Mouse (Mus musculus) hindbrain, embryonic 11.5 days (tissue): ENCODE measurements around the gene Mrpl45. TPM values are rescaled to one million over a fixed set of nuclear protein-coding genes. Genes with fewer than 3 reads are reported as not detected.

Experiments used
- ATAC-seq: fragments of 200-750 bp; cut with Nextera tagmentation; 2 replicates; pipeline ENCODE4 v1.8.0; 2017; ENCODE audit warnings: mild to moderate bottlenecking, moderate TSS enrichment, moderate library complexity; ENCODE audit not compliant: low FRiP score
- DNase-seq: peaks from one replicate; pipeline ENCODE4 v3.0.0-alpha.2; 2015; ENCODE audit warnings: low spot score
- H3K27ac ChIP-seq: fragments of 300-500 bp; sonication (generic); 2 replicates; pipeline ENCODE4 v1.5.1; 2014; ENCODE audit warnings: mild to moderate bottlenecking, low read depth, low read length
- H3K27me3 ChIP-seq: fragments of 300-500 bp; sonication (generic); 2 replicates; pipeline ENCODE4 v1.6.1; 2014; ENCODE audit warnings: mild to moderate bottlenecking, low read length, moderate library complexity, mixed read lengths; ENCODE audit not compliant: control insufficient read depth, insufficient read depth
- H3K36me3 ChIP-seq: fragments of 300-500 bp; sonication (generic); 2 replicates; pipeline ENCODE4 v1.6.1; 2014; ENCODE audit warnings: mild to moderate bottlenecking, low read length, moderate library complexity, mixed read lengths; ENCODE audit not compliant: control insufficient read depth, insufficient read depth
- H3K4me1 ChIP-seq: fragments of 300-500 bp; sonication (generic); replicated peaks from 2 replicates; pipeline ENCODE4 v1.6.1; 2014; ENCODE audit warnings: low read length, mixed read lengths; ENCODE audit not compliant: control insufficient read depth, insufficient read depth
- H3K4me2 ChIP-seq: fragments of 300-500 bp; sonication (generic); replicated peaks from 2 replicates; pipeline ENCODE4 v1.6.1; 2014; ENCODE audit warnings: mild to moderate bottlenecking, low read depth, low read length
- H3K4me3 ChIP-seq: fragments of 300-500 bp; sonication (generic); 2 replicates; pipeline ENCODE4 v1.5.1; 2014; ENCODE audit warnings: low read depth, low read length
- H3K9ac ChIP-seq: fragments of 300-500 bp; sonication (generic); 2 replicates; pipeline ENCODE4 v1.6.1; 2014; ENCODE audit warnings: low read depth, low read length
- H3K9me3 ChIP-seq: fragments of 300-500 bp; sonication (generic); 2 replicates; pipeline ENCODE4 v1.6.1; 2016; ENCODE audit warnings: low read length; ENCODE audit not compliant: control insufficient read depth
- WGBS: fragments of 180-500 bp; shearing (Covaris S2); extraction: QIAGEN DNeasy Blood & Tissue Kit; methylation state at CpG from one replicate; pipeline ENCODE4 v1.1.7; 2014; 5-methylcytosine and 5-hydroxymethylcytosine counted together
- polyA plus RNA-seq: library from polyadenylated mRNA; unstranded; fragments of >200 nt; fragmentation: Nextera tagmentation; extraction: Ambion mirVana; gene quantifications from 2 replicates; pipeline ENCODE4 v1.2.1, GENCODE M21; 2014

The Mrpl45 gene
- polyA plus RNA-seq, 1 experiment from 2014 or later = 51.4 TPM

DNA sequence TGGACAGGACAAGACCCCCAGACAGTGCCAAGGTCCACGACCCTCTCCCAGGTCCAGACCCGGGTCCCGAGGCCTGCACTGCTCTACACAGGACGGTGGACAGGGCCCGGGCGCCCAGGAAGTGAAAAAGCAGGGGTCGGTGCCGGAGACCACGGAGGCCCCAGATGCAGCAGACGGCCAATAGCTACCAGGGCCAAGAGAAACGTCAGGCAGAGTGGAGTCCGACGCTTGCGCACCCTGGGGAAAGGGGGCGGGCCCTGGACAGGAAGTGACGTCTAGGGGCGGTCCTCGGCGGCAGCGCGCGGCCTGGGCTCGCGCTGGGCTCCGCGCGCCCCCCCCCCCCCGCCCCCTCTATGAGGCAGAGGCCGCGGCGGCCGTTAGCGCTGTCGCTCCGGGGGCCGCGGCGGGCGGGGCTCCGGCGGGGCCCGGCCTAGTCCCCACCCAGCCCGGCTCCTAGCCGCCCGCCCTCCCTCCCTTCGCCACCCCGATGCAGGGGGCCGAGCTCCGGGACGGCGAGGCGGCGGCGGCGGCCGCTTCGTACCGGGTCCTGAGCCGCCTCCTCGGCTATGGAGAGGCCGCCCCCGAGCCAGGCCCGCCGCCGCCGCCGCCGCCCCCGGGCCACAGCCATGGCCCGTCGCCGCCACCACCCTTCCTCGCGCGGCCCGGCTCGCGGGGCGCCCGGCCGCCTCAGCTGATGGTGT is 46.6 kb downstream of the Mrpl45 start, which contains the start of gene Socs7:
Socs7 (plus strand) TSS at position 604 of the 701 bp plus-strand sequence.
- Histone ChIP-seq H3K4me2 (peak within 1 kb of the TSS; percentile 90), H3K4me1 (peaks cover 10% of the 10 kb centered on the region; the same call in 1 of the 2 replicates), H3K9ac (peak within 1 kb of the TSS; percentile 96), H3K27ac (peak within 1 kb of the TSS; percentile 81), H3K4me3 (peak within 1 kb of the TSS; percentile 98), H3K27me3 (no peaks in the 10 kb centered on the region), H3K36me3 (no peaks in the 10 kb centered on the region), H3K9me3 (no peaks in the 10 kb centered on the region)
- under 1% methylated on average over 24 of the region's 81 CpGs for WGBS
- ATAC-seq (peak; percentile 96), DNase-seq (peak; percentile 94)

DNA sequence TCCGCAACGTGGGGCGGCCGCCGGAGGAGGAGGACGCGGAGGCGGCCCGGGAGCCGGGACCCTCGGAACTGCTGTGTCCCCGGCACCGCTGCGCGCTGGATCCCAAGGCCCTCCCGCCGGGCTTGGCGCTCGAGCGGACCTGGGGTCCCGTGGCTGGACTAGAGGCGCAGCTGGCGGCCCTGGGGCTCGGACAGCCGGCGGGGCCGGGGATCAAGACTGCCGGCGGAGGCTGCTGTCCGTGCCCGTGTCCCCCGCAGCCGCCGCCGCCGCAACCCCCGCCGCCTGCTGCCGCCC is 47.1 kb downstream of the Mrpl45 start:
- H3K4me3 ChIP-seq = peak overlapping the region; percentile 98
- DNase-seq (no peak), ATAC-seq (peak; percentile 60; the same call in 1 of the 2 replicates)
- peaks cover 10% of the 10 kb centered on the region; the same call in 1 of the 2 replicates for H3K4me1 ChIP-seq
- peak overlapping the region; percentile 96 for H3K9ac ChIP-seq
- H3K9me3 ChIP-seq = no peaks in the 10 kb centered on the region
- H3K27me3 ChIP-seq = no peaks in the 10 kb centered on the region
- H3K27ac ChIP-seq = peak overlapping the region; percentile 81
- under 1% methylated on average over 23 of the region's 39 CpGs for WGBS
- H3K4me2 ChIP-seq = peak overlapping the region; percentile 90
- H3K36me3 ChIP-seq = no peaks in the 10 kb centered on the region

GRCm38 (mm10) chr11:97362943-97363643 is 47.6 kb downstream of the Mrpl45 start:
- no peaks in the 10 kb centered on the region for H3K36me3 ChIP-seq
- H3K4me1 ChIP-seq = peaks cover 10% of the 10 kb centered on the region; the same call in 1 of the 2 replicates
- no peaks in the 10 kb centered on the region for H3K27me3 ChIP-seq
- peak overlapping the region; percentile 98 for H3K4me3 ChIP-seq
- H3K27ac ChIP-seq = peak overlapping the region; percentile 81
- WGBS = 0% methylated on average over 46 of the region's 49 CpGs
- no peaks in the 10 kb centered on the region for H3K9me3 ChIP-seq
- ATAC-seq (no peak), DNase-seq (peak; percentile 65)
- H3K9ac ChIP-seq = peak overlapping the region; percentile 96
- peak overlapping the region; percentile 90 for H3K4me2 ChIP-seq

GRCm38 (mm10) chr11:97363644-97363995 is 48.1 kb downstream of the Mrpl45 start:
- peak overlapping the region; percentile 98 for H3K4me3 ChIP-seq
- peaks cover 10% of the 10 kb centered on the region; the same call in 1 of the 2 replicates for H3K4me1 ChIP-seq
- WGBS = under 1% methylated on average over 7 of the region's 7 CpGs
- DNase-seq (peak; percentile 33), ATAC-seq (no peak)
- H3K9me3 ChIP-seq = no peaks in the 10 kb centered on the region
- no peaks in the 10 kb centered on the region for H3K36me3 ChIP-seq
- peak overlapping the region; percentile 96 for H3K9ac ChIP-seq
- H3K27ac ChIP-seq = no peak overlapping the region
- H3K4me2 ChIP-seq = peak overlapping the region; percentile 90
- no peaks in the 10 kb centered on the region for H3K27me3 ChIP-seq

DNA sequence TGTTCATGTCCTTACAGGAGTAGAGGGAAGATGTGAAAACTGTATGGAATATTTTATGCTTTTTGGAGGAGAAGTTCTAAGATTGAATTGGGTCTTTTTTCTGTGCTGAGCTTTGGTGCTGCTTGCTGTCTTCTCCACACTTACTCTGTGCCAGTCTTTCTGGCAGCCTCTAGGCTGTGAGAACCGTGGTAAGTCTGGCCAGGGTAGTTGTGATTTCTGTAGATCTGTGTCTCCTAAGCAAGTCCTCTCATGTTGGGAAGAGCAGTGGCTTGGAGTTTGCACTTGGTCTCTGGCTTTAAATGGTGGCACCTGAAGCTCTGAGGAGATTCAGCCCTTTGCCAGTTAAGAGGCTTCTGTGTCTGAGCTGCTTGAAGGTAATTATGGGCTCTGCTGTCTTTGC is 50.0 kb downstream of the Mrpl45 start:
- WGBS = 90% methylated on average over 1 of the region's 1 CpGs
- H3K4me2 ChIP-seq = peak overlapping the region; percentile 90; the same call in 1 of the 2 replicates

GRCm38 (mm10) chr11:97368501-97368900 is 53.0 kb downstream of the Mrpl45 start:
- Histone ChIP-seq H3K27ac (no peak overlapping the region), H3K36me3 (no peaks in the 10 kb centered on the region), H3K9ac (no peak overlapping the region), H3K4me1 (peaks cover 7% of the 10 kb centered on the region; the same call in 1 of the 2 replicates), H3K27me3 (no peaks in the 10 kb centered on the region), H3K9me3 (no peaks in the 10 kb centered on the region), H3K4me3 (no peak overlapping the region), H3K4me2 (no peak overlapping the region)
- WGBS = 90% methylated on average over 5 of the region's 5 CpGs
- no peak for ATAC-seq
- DNase-seq = no peak

More for the DNA sequence above, 50.0 kb downstream of the Mrpl45 start:
- H3K27me3 ChIP-seq = no peaks in the 10 kb centered on the region
- no peaks in the 10 kb centered on the region for H3K9me3 ChIP-seq
- DNase-seq (no peak), ATAC-seq (no peak)
- no peaks in the 10 kb centered on the region for H3K36me3 ChIP-seq
- no peak overlapping the region for H3K9ac ChIP-seq
- peaks cover 10% of the 10 kb centered on the region; the same call in 1 of the 2 replicates for H3K4me1 ChIP-seq
- H3K4me3 ChIP-seq = 0 out of 2 replicates have a peak overlapping the region, but pooled peaks have one; percentile 5
- no peak overlapping the region for H3K27ac ChIP-seq

- WGBS = 87% methylated on average over 7 of the region's 7 CpGs
- Histone ChIP-seq H3K27ac (no peak overlapping the region), H3K9me3 (no peaks in the 10 kb centered on the region), H3K27me3 (no peaks in the 10 kb centered on the region), H3K36me3 (no peaks in the 10 kb centered on the region), H3K9ac (no peak overlapping the region), H3K4me1 (0 out of 2 replicates have a peak, but pooled peaks cover under 1% of the 10 kb centered on the region), H3K4me2 (no peak overlapping the region), H3K4me3 (no peak overlapping the region)
- DNase-seq = no peak
- ATAC-seq = no peak
Measured at GRCm38 (mm10) chr11:97370329-97371091, 55.0 kb downstream of the Mrpl45 start.

- DNase-seq = no peak
- Histone ChIP-seq H3K9me3 (no peaks in the 10 kb centered on the region), H3K4me3 (no peak overlapping the region), H3K27me3 (no peaks in the 10 kb centered on the region), H3K4me1 (no peaks in the 10 kb centered on the region), H3K4me2 (no peak overlapping the region), H3K9ac (no peak overlapping the region), H3K36me3 (no peaks in the 10 kb centered on the region), H3K27ac (no peak overlapping the region)
- WGBS = 91% methylated on average over 6 of the region's 6 CpGs
- no peak for ATAC-seq
Measured at GRCm38 (mm10) chr11:97372159-97372864, 56.8 kb downstream of the Mrpl45 start.
